Mouse (Mus musculus): ENCODE measurements at regions not wholly inside any gene's neighbourhood (a gene's known extent, or its start where the extent isn't known, plus 50 kb on each side); places are given as distances from the start of the nearest gene placed in this dataset.

- intact Hi-C loops (cut with DNase I), result no loop called here
- no peak for DNase-seq
Measured at GRCm38 (mm10) chr1:152313480-152313879, 73.0 kb downstream of the Tsen15 start.

GRCm38 (mm10) chr1:152305461-152305860 lies 81.0 kb downstream of the Tsen15 start:
- intact Hi-C loops (cut with DNase I), result loop anchor here (5.0 kb wide), 1 partner anchor 47 kb away; no protein-coding TSS in a partner anchor
- no peak for DNase-seq

- intact Hi-C loops (cut with DNase I), result loop anchor here (5.0 kb wide), 1 partner anchor 48 kb away; no protein-coding TSS in a partner anchor
Measured at GRCm38 (mm10) chr1:152304487-152305130, 81.9 kb downstream of the Tsen15 start.

GRCm38 (mm10) chr1:152301355-152301754 lies 85.1 kb downstream of the Tsen15 start:
- intact Hi-C loops (cut with DNase I), result no loop called here
- DNase-seq, result no peak

More at GRCm38 (mm10) chr1:152304487-152305130, 81.9 kb downstream of the Tsen15 start:
- peak; percentile 23 to 24 for DNase-seq

GRCm38 (mm10) chr1:152292196-152292736 lies 94.2 kb downstream of the Tsen15 start:
- intact Hi-C loops (cut with DNase I), result loop anchor here (5.0 kb wide), 2 partner anchors 75 to 450 kb away; no protein-coding TSS in a partner anchor
- no peak for DNase-seq

GRCm38 (mm10) chr1:152290768-152291167 lies 95.7 kb downstream of the Tsen15 start:
- peak; percentile 70 to 76 for DNase-seq
- intact Hi-C loops (cut with DNase I), result loop anchor here (1.0 to 5.0 kb wide), 3 partner anchors 77 to 468 kb away; no protein-coding TSS in a partner anchor

- intact Hi-C loops (cut with DNase I), result loop anchor here (5.0 kb wide), 1 partner anchor 101 kb away; no protein-coding TSS in a partner anchor
- DNase-seq, result no peak
Measured at GRCm38 (mm10) chr1:152287566-152288490, 98.7 kb downstream of the Tsen15 start.

GRCm38 (mm10) chr1:152286677-152287076 lies 99.8 kb downstream of the Tsen15 start:
- intact Hi-C loops (cut with DNase I), result loop anchor here (5.0 kb wide), 1 partner anchor 99 kb away; no protein-coding TSS in a partner anchor
- DNase-seq, result no peak

GRCm38 (mm10) chr1:152282106-152282505 lies 104.4 kb downstream of the Tsen15 start:
- intact Hi-C loops (cut with DNase I), result no loop called here
- DNase-seq, result no peak

- intact Hi-C loops (cut with DNase I), result no loop called here
Measured at GRCm38 (mm10) chr1:152281201-152281600, 105.3 kb downstream of the Tsen15 start.

GRCm38 (mm10) chr1:152280014-152280413 lies 106.5 kb downstream of the Tsen15 start:
- intact Hi-C loops (cut with DNase I), result no loop called here
- DNase-seq, result no peak

More at GRCm38 (mm10) chr1:152281201-152281600, 105.3 kb downstream of the Tsen15 start:
- DNase-seq, result no peak

GRCm38 (mm10) chr1:152275011-152275410 lies 111.5 kb downstream of the Tsen15 start:
- intact Hi-C loops (cut with DNase I), result no loop called here

GRCm38 (mm10) chr1:152273430-152273829 lies 113.1 kb downstream of the Tsen15 start:
- intact Hi-C loops (cut with DNase I), result no loop called here
- no peak for DNase-seq

More at GRCm38 (mm10) chr1:152275011-152275410, 111.5 kb downstream of the Tsen15 start:
- no peak for DNase-seq

GRCm38 (mm10) chr1:152269936-152270702 lies 116.4 kb downstream of the Tsen15 start:
- intact Hi-C loops (cut with DNase I), result no loop called here
- DNase-seq, result no peak

GRCm38 (mm10) chr1:152266390-152266789 lies 120.1 kb downstream of the Tsen15 start:
- no peak for DNase-seq
- intact Hi-C loops (cut with DNase I), result no loop called here

GRCm38 (mm10) chr1:152264981-152265380 lies 121.5 kb downstream of the Tsen15 start:
- DNase-seq, result no peak
- intact Hi-C loops (cut with DNase I), result no loop called here

GRCm38 (mm10) chr1:152261472-152261871 lies 125.0 kb downstream of the Tsen15 start:
- intact Hi-C loops (cut with DNase I), result no loop called here

GRCm38 (mm10) chr1:152260950-152261349 lies 125.5 kb downstream of the Tsen15 start:
- intact Hi-C loops (cut with DNase I), result no loop called here
- no peak for DNase-seq

More at GRCm38 (mm10) chr1:152261472-152261871, 125.0 kb downstream of the Tsen15 start:
- no peak for DNase-seq

- intact Hi-C loops (cut with DNase I), result no loop called here
Measured at GRCm38 (mm10) chr1:152258258-152258657, 128.2 kb downstream of the Tsen15 start.

GRCm38 (mm10) chr1:152253906-152254305 lies 132.6 kb downstream of the Tsen15 start:
- DNase-seq, result no peak
- intact Hi-C loops (cut with DNase I), result no loop called here

More at GRCm38 (mm10) chr1:152258258-152258657, 128.2 kb downstream of the Tsen15 start:
- no peak for DNase-seq
